Mouse (Mus musculus): ENCODE measurements around the gene Nudt4. TPM values are rescaled to one million over a fixed set of nuclear protein-coding genes. Genes with fewer than 3 reads are reported as not detected.

The Nudt4 gene
- 10 to 100 TPM; 18.4 to 21.8 TPM for total RNA-seq (2023)

GRCm38 (mm10) chr10:95563851-95564845 lies at the start of gene Nudt4:
Gene Nudt4, minus strand, starts transcription at chr10:95564146.

GRCm38 (mm10) chr10:95514656-95515292 lies 49.2 kb downstream of the Nudt4 start, which contains the start of gene Ube2n:
Gene Ube2n, plus strand, starts transcription at chr10:95515145.

GRCm38 (mm10) chr10:95501463-95502081 lies 62.4 kb downstream of the Nudt4 start, which contains the start of gene Mrpl42:
Gene Mrpl42, minus strand, starts transcription at chr10:95501940.

Other genes starting within 250 kb of the Nudt4 start
- 10 to 100 TPM; 17.9 to 20.9 TPM for gene Cradd, start 240.0 kb downstream of the Nudt4 start, total RNA-seq (2023)
- gene Socs2, start 147.0 kb downstream of the Nudt4 start, total RNA-seq (2023): 1 to 10 TPM; 4.7 to 7.4 TPM
- 10 to 100 TPM; 47.7 to 52.6 TPM for gene Mrpl42, start 62.2 kb downstream of the Nudt4 start, total RNA-seq (2023)
- 100 to 1,000 TPM; 107 to 119 TPM for gene Ube2n, start 49.0 kb downstream of the Nudt4 start, total RNA-seq (2023)
- not detected for gene Anapc15-ps, start 109.3 kb upstream of the Nudt4 start, total RNA-seq (2023)

All from T-cell, adult 66 days (primary cell).